Comparison of ENCODE assay signal across 11 mouse cellular contexts in the genomic region with DNA sequence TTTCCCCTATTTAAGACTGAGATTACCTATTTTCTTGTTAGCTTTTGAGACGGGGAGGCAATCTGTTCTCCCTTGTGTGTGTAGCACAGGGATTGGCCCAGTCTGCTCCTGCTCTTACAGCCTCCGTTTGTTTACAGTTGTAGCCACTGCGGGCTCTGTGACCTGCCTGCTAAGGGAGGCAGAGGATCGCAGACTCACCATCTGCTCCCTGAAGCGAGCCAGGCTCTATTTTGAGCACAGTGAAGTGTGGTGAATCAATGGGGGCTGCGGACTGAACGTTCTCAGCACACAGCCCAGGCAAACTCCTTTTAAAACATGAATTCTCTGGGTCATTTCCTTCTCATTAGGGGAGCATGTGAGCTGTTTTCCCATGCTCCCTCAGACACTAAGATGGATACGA. TPM values are rescaled to one million over a fixed set of nuclear protein-coding genes. Genes with fewer than 3 reads are reported as not detected.
A peak's percentile ranks its signal among the peaks of the same experiment; 100 is the strongest.
DNase-seq lines count a peak whose midpoint lies in the region; ATAC-seq and TF ChIP-seq lines count a peak whose summit lies in the region.
"Had no signal": no experiment of that assay in that cellular context is flagged by ENCODE, and none has a peak within 500 bp of the region (broad histone marks: within the 10 kb centered on the region; RNA-seq: fewer than 3 reads in every experiment).

No protein-coding gene starts in this region.

- H3K4me3 ChIP-seq in kidney, postnatal 0 days (replicated peaks; ENCODE audit: low read depth, low read length) = no peak overlapping the region
- H3K4me3 ChIP-seq in kidney, adult 2 months (ENCODE audit: insufficient read depth, low read depth, low read length) = no peak overlapping the region
- no peak overlapping the region for H3K4me3 ChIP-seq in forebrain, embryonic 13.5 days
- H3K4me3 ChIP-seq: embryonic facial prominence, embryonic 15.5 days had no signal

- no peak for TF ChIP-seq CTCF in kidney, postnatal 0 days (IDR thresholded peaks at IDR 0.05; ENCODE audit: low read depth)
- no peak for TF ChIP-seq CTCF in kidney, adult 2 months (conservative IDR thresholded peaks at IDR 0.05; ENCODE audit: insufficient read depth, insufficient read length, low read depth, low read length)

- H3K4me2 ChIP-seq in kidney, postnatal 0 days (ENCODE audit: low read length) = no peak overlapping the region
- no peak overlapping the region for H3K4me2 ChIP-seq in forebrain, embryonic 13.5 days
- H3K4me2 ChIP-seq: embryonic facial prominence, embryonic 15.5 days had no signal

- H3K27ac ChIP-seq in kidney, postnatal 0 days = no peak overlapping the region
- no peak overlapping the region for H3K27ac ChIP-seq in kidney, adult 2 months (ENCODE audit: insufficient read depth, low read depth, low read length)
- H3K27ac ChIP-seq in forebrain, embryonic 13.5 days = peak overlapping the region; percentile 58
- H3K27ac ChIP-seq: embryonic facial prominence, embryonic 15.5 days had no signal

- H3K36me3 ChIP-seq in kidney, postnatal 0 days (ENCODE audit: insufficient read depth, low read length) = 0 out of 2 replicates have a peak, but pooled peaks cover 4% of the 10 kb centered on the region
- peaks cover 2% of the 10 kb centered on the region; the same call in 1 of the 2 replicates for H3K36me3 ChIP-seq in kidney, adult 2 months (ENCODE audit: control insufficient read depth, insufficient read depth, low read length)
- peaks cover 50% of the 10 kb centered on the region for H3K36me3 ChIP-seq in forebrain, embryonic 13.5 days (ENCODE audit: poor library complexity, severe bottlenecking)

- DNase-seq in kidney, postnatal 0 days (ENCODE audit: low spot score) = peak; percentile 53
- DNase-seq in kidney, adult 2 months = no peak
- DNase-seq in layer of hippocampus, adult 8-10 months (ENCODE audit: low spot score in 2 of 2) = peak; percentile 49 to 55
- DNase-seq in retina, postnatal 1 day = peak; percentile 60
- DNase-seq in adrenal gland, adult 2 months = no peak
- no peak for DNase-seq in lung, adult 18-20 months
- no peak for DNase-seq in B cell, adult 2 months

- ATAC-seq in kidney, postnatal 0 days (replicated peaks; ENCODE audit: low FRiP score, low read depth) = no peak; the same call in 1 of the 2 replicates
- peak; percentile 73 for ATAC-seq in forebrain, embryonic 13.5 days

- no peaks in the 10 kb centered on the region for H3K4me1 ChIP-seq in kidney, postnatal 0 days (replicated peaks; ENCODE audit: insufficient read depth, low read length)
- no peaks in the 10 kb centered on the region for H3K4me1 ChIP-seq in kidney, adult 2 months (ENCODE audit: control insufficient read depth, insufficient read depth, low read length)
- peaks cover 13% of the 10 kb centered on the region; the same call in 1 of the 2 replicates for H3K4me1 ChIP-seq in forebrain, embryonic 13.5 days
- H3K4me1 ChIP-seq: embryonic facial prominence, embryonic 15.5 days had no signal

- TF ChIP-seq POLR2A in kidney, adult 2 months (IDR thresholded peaks at IDR 0.05; ENCODE audit: low read depth, low read length) = no peak

- 19% methylated on average over 8 of the region's 8 CpGs for WGBS in kidney, postnatal 0 days
- WGBS in kidney, adult 2 months = 54% methylated on average over 8 of the region's 8 CpGs
- 49% methylated on average over 8 of the region's 8 CpGs for WGBS in forebrain, embryonic 13.5 days

- no peaks in the 10 kb centered on the region for H3K27me3 ChIP-seq in kidney, postnatal 0 days (ENCODE audit: insufficient read depth, low read length)
- no peaks in the 10 kb centered on the region for H3K27me3 ChIP-seq in kidney, adult 2 months (replicated peaks; ENCODE audit: control insufficient read depth, insufficient read depth, low read length)
- H3K27me3 ChIP-seq in forebrain, embryonic 13.5 days = no peaks in the 10 kb centered on the region
- H3K27me3 ChIP-seq: embryonic facial prominence, embryonic 15.5 days had no signal

- H3K9me3 ChIP-seq in kidney, postnatal 0 days (replicated peaks; ENCODE audit: low read length) = no peaks in the 10 kb centered on the region
- no peaks in the 10 kb centered on the region for H3K9me3 ChIP-seq in forebrain, embryonic 13.5 days (replicated peaks)
- H3K9me3 ChIP-seq: embryonic facial prominence, embryonic 15.5 days; G1E had no signal

- no peak overlapping the region for H3K9ac ChIP-seq in kidney, postnatal 0 days (ENCODE audit: low read depth, low read length)
- no peak overlapping the region; the same call in 1 of the 2 replicates for H3K9ac ChIP-seq in forebrain, embryonic 13.5 days
- H3K9ac ChIP-seq: embryonic facial prominence, embryonic 15.5 days had no signal

RNA-seq across cellular contexts. Expression of gene Mall, which starts 27.4 kb away (rescaled TPM):
- 2.0 and 2.2 TPM in 2 replicates for polyA plus RNA-seq in kidney, postnatal 0 days (2015; fragmentation: Nextera tagmentation; extraction: Ambion mirVana)
- polyA plus RNA-seq in kidney, adult 2 months (2012; rRNA removed) = 1.3 and 1.8 TPM in 2 replicates
- 0.34 and 0.79 TPM in 2 replicates for polyA plus RNA-seq in forebrain, embryonic 13.5 days (2015; fragmentation: Nextera tagmentation; extraction: Ambion mirVana)
- total RNA-seq in layer of hippocampus, adult 8-10 months (2022) = 1 to 10 TPM in 1 of 4 experiments, under 1 TPM in 3; 0.54 to 1.1 (median 0.86) TPM
- 1 to 10 TPM; 1.8 to 2.0 TPM for total RNA-seq in adrenal gland, adult 2 months (2021)
- 1.9 and 4.6 TPM in 2 replicates for polyA plus RNA-seq in adrenal gland, adult 2 months (2012; rRNA removed)
- total RNA-seq: G1E; liver, adult 2 months had no signal
- polyA plus RNA-seq: G1E had no signal

RNA-seq across cellular contexts. Expression of gene Nphp1, which starts 31.5 kb away (rescaled TPM):
- polyA plus RNA-seq in kidney, postnatal 0 days (2015; fragmentation: Nextera tagmentation; extraction: Ambion mirVana) = 41.2 and 42.4 TPM in 2 replicates
- polyA plus RNA-seq in kidney, adult 2 months (2012; rRNA removed) = 21.0 and 25.9 TPM in 2 replicates
- 25.8 and 26.8 TPM in 2 replicates for polyA plus RNA-seq in forebrain, embryonic 13.5 days (2015; fragmentation: Nextera tagmentation; extraction: Ambion mirVana)
- total RNA-seq in layer of hippocampus, adult 8-10 months (2022) = 10 to 100 TPM; 20.6 to 21.7 (median 21.2) TPM
- 10 to 100 TPM; 21.1 to 25.7 TPM for total RNA-seq in adrenal gland, adult 2 months (2021)
- 4.9 and 5.6 TPM in 2 replicates for polyA plus RNA-seq in adrenal gland, adult 2 months (2012; rRNA removed)

RNA-seq across cellular contexts. Expression of gene Mtln, which starts 35.1 kb away (rescaled TPM):
- polyA plus RNA-seq in kidney, postnatal 0 days (2015; fragmentation: Nextera tagmentation; extraction: Ambion mirVana) = 61.4 and 66.2 TPM in 2 replicates
- polyA plus RNA-seq in kidney, adult 2 months (2012; rRNA removed) = 70.5 and 92.9 TPM in 2 replicates
- 35.1 and 35.7 TPM in 2 replicates for polyA plus RNA-seq in forebrain, embryonic 13.5 days (2015; fragmentation: Nextera tagmentation; extraction: Ambion mirVana)
- 10 to 100 TPM; 36.7 to 53.4 (median 48.4) TPM for total RNA-seq in layer of hippocampus, adult 8-10 months (2022)
- total RNA-seq in adrenal gland, adult 2 months (2021) = 100 to 1,000 TPM in 1 of 2 experiments, 10 to 100 TPM in 1; 84.2 to 104 TPM
- 78.5 and 116 TPM in 2 replicates for polyA plus RNA-seq in adrenal gland, adult 2 months (2012; rRNA removed)

Comparison
In these comparisons a context has a peak if more than half of its experiments do, and no peak if none do; other contexts are left out.
1. DNase-seq: peak in kidney, postnatal 0 days (single experiment), layer of hippocampus, adult 8-10 months (2 of 2) and retina, postnatal 1 day (single experiment); none in kidney, adult 2 months (single experiment), adrenal gland, adult 2 months (single experiment), lung, adult 18-20 months (0 of 2) and B cell, adult 2 months (0 of 2).